ENCODE assay signal across 8 mouse cellular contexts in the genomic region with DNA sequence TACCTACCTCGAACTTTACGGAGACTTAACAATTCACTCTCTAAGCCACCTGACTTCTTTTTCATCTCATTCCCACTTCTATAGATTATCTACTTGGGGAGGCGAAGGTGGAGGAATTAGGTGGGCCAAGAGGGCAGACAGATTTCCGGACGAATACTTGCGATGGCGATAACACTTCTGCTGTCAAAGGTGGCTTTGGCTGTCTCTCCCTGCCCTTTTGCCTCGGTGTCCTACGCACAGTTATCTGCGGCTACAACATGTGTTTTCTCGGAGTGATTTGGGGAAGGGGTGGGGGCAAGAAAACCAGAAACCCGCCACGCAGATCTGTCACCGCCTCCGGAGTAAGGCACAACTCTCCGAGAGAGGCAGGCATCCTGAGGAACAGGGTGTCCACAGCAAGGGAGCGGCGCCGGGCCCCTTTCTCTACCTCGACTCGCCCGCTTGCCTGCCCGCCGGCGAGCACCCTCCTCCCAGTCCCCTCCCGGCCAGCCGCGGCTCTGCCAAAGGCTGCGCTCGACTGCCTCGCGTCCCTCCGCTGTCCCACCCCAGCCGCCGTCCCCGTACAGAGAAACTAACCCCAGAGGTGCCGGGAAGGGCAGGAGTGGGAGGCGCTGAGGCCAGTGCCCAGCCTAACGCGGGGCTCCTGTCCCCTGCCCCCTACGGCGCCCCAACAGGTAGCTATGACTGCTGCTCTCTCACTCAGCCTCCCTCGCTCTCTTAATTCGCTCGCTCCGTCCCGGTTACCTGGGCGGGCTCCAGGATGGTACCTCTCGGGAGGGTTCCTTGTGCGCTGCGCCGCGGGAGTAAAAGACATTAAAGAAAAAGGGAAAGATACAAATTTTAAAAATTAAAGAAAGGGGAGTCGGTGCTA. TPM values are rescaled to one million over a fixed set of nuclear protein-coding genes. Genes with fewer than 3 reads are reported as not detected.
DNase-seq lines count a peak whose midpoint lies in the region; ATAC-seq and TF ChIP-seq lines count a peak whose summit lies in the region.

No protein-coding gene starts in this region.

- TF ChIP-seq CTCF in cerebellum, adult 2 months (IDR thresholded peaks at IDR 0.05; ENCODE audit: borderline replicate concordance, insufficient read depth, low read depth, low read length), result no peak

- 0 out of 2 replicates have a peak, but pooled peaks cover 7% of the 10 kb centered on the region for H3K4me1 ChIP-seq in cerebellum, adult 2 months (ENCODE audit: control insufficient read depth, insufficient read depth, low read length)
- H3K4me1 ChIP-seq in limb, embryonic 14.5 days (ENCODE audit: control insufficient read depth, insufficient read depth, low read length), result peaks cover 8% of the 10 kb centered on the region; the same call in 1 of the 2 replicates
- peaks cover 55% of the 10 kb centered on the region for H3K4me1 ChIP-seq in midbrain, embryonic 15.5 days

- no peak overlapping the region for H3K27ac ChIP-seq in cerebellum, adult 2 months (ENCODE audit: insufficient read depth, low read length)
- peak overlapping the region; percentile 92 for H3K27ac ChIP-seq in limb, embryonic 14.5 days (replicated peaks; ENCODE audit: low read depth, low read length)
- peak overlapping the region; percentile 75 for H3K27ac ChIP-seq in midbrain, embryonic 15.5 days

- WGBS in cerebellum, adult 2 months, result 1% methylated on average over 54 of the region's 54 CpGs
- under 1% methylated on average over 47 of the region's 54 CpGs for WGBS in limb, embryonic 14.5 days
- under 1% methylated on average over 54 of the region's 54 CpGs for WGBS in midbrain, embryonic 15.5 days

- H3K4me2 ChIP-seq in limb, embryonic 14.5 days (replicated peaks; ENCODE audit: low read depth, low read length, severe bottlenecking), result peak overlapping the region; percentile 96
- peak overlapping the region; percentile 97 for H3K4me2 ChIP-seq in midbrain, embryonic 15.5 days

- no peaks in the 10 kb centered on the region; the same call in 1 of the 2 replicates for H3K36me3 ChIP-seq in limb, embryonic 14.5 days (ENCODE audit: control insufficient read depth, insufficient read depth, low read length)
- no peaks in the 10 kb centered on the region for H3K36me3 ChIP-seq in midbrain, embryonic 15.5 days (replicated peaks)

- peak overlapping the region; percentile 50 for H3K4me3 ChIP-seq in cerebellum, adult 2 months (replicated peaks; ENCODE audit: insufficient read depth, low read depth, low read length)
- peak overlapping the region; percentile 54 for H3K4me3 ChIP-seq in limb, embryonic 14.5 days (replicated peaks; ENCODE audit: low read length)
- peak overlapping the region; percentile 44 for H3K4me3 ChIP-seq in midbrain, embryonic 15.5 days

- H3K27me3 ChIP-seq in cerebellum, adult 2 months (ENCODE audit: control insufficient read depth, insufficient read depth, low read length), result peaks cover 8% of the 10 kb centered on the region; the same call in 1 of the 2 replicates
- H3K27me3 ChIP-seq in limb, embryonic 14.5 days (ENCODE audit: control insufficient read depth, insufficient read depth, low read length), result peaks cover 38% of the 10 kb centered on the region
- H3K27me3 ChIP-seq in midbrain, embryonic 15.5 days (replicated peaks), result peaks cover 40% of the 10 kb centered on the region

- no peak for TF ChIP-seq POLR2A in cerebellum, adult 2 months (IDR thresholded peaks at IDR 0.05; ENCODE audit: borderline replicate concordance, insufficient read depth, low read length)
- TF ChIP-seq POLR2A in limb, embryonic 14.5 days (IDR thresholded peaks at IDR 0.05; ENCODE audit: borderline replicate concordance, extremely low read depth, insufficient read depth, insufficient read length), result 0 out of 2 replicates have a peak, but pooled peaks have one; percentile 23

- H3K9me3 ChIP-seq in limb, embryonic 14.5 days (ENCODE audit: control insufficient read depth, low read length), result no peaks in the 10 kb centered on the region
- no peaks in the 10 kb centered on the region for H3K9me3 ChIP-seq in midbrain, embryonic 15.5 days

- 0 out of 2 replicates have a peak, but pooled peaks have one; percentile 17 for ATAC-seq in limb, embryonic 14.5 days (ENCODE audit: low FRiP score, low read depth)
- ATAC-seq in midbrain, embryonic 15.5 days (replicated peaks), result peak; percentile 43

- intact Hi-C loops in gastrocnemius, postnatal 36 days (cut with DNase I), result loop anchor here (5.0 kb wide), 2 partner anchors 281 to 566 kb away; no protein-coding TSS in a partner anchor

- DNase-seq in cerebellum, adult 2 months, result peak; percentile 33 to 36
- DNase-seq in cerebellum, adult 8-10 months, result no peak
- peak; percentile 31 for DNase-seq in embryo, embryonic 11.5 days (ENCODE audit: low read depth, low spot score)
- DNase-seq in gastrocnemius, postnatal 36 days, result peak; percentile 64 to 71
- peak; percentile 25 for DNase-seq in induced T-regulatory cell, adult 2 months (ENCODE audit: low read depth)
- DNase-seq in limb, embryonic 14.5 days (ENCODE audit: low spot score), result peak; percentile 14
- DNase-seq in testis, postnatal 10 days (ENCODE audit: low spot score), result peak; percentile 78

- peak overlapping the region; percentile 75 for H3K9ac ChIP-seq in limb, embryonic 14.5 days (ENCODE audit: low read depth, low read length, severe bottlenecking)
- peak overlapping the region; percentile 47 for H3K9ac ChIP-seq in midbrain, embryonic 15.5 days

RNA-seq across cellular contexts. Expression of gene Sox6, which starts 5.0 kb away (rescaled TPM):
- 4.6 and 6.0 TPM in 2 replicates for polyA plus RNA-seq in cerebellum, adult 2 months (2012; rRNA removed)
- 100 to 1,000 TPM; 153 to 158 TPM for total RNA-seq in gastrocnemius, postnatal 36 days (2021)
- 21.3 and 34.0 TPM in 2 replicates for polyA plus RNA-seq in limb, embryonic 14.5 days (2012; rRNA removed)
- polyA plus RNA-seq in limb, embryonic 14.5 days (2014; fragmentation: Nextera tagmentation; extraction: Ambion mirVana), result 59.4 and 67.4 TPM in 2 replicates
- 51.7 and 51.8 TPM in 2 replicates for polyA plus RNA-seq in midbrain, embryonic 15.5 days (2015; fragmentation: Nextera tagmentation; extraction: Ambion mirVana)

RNA-seq across cellular contexts. Expression of gene 1110004F10Rik, which starts 5.6 kb away (rescaled TPM):
- polyA plus RNA-seq in cerebellum, adult 2 months (2012; rRNA removed), result 105 and 113 TPM in 2 replicates
- total RNA-seq in gastrocnemius, postnatal 36 days (2021), result 10 to 100 TPM; 41.9 to 44.8 TPM
- polyA plus RNA-seq in limb, embryonic 14.5 days (2012; rRNA removed), result 183 and 187 TPM in 2 replicates
- polyA plus RNA-seq in limb, embryonic 14.5 days (2014; fragmentation: Nextera tagmentation; extraction: Ambion mirVana), result 283 and 299 TPM in 2 replicates
- 313 and 320 TPM in 2 replicates for polyA plus RNA-seq in midbrain, embryonic 15.5 days (2015; fragmentation: Nextera tagmentation; extraction: Ambion mirVana)

RNA-seq across cellular contexts. Expression of gene Gm4353, which starts 50.8 kb away (rescaled TPM):
- 0.79 and 1.2 TPM in 2 replicates for polyA plus RNA-seq in cerebellum, adult 2 months (2012; rRNA removed)
- 1 to 10 TPM; 1.7 to 1.8 TPM for total RNA-seq in gastrocnemius, postnatal 36 days (2021)
- 0.79 and 0.87 TPM in 2 replicates for polyA plus RNA-seq in limb, embryonic 14.5 days (2012; rRNA removed)
- polyA plus RNA-seq in limb, embryonic 14.5 days (2014; fragmentation: Nextera tagmentation; extraction: Ambion mirVana), result 1.1 and 1.4 TPM in 2 replicates
- polyA plus RNA-seq in midbrain, embryonic 15.5 days (2015; fragmentation: Nextera tagmentation; extraction: Ambion mirVana), result 1.0 and 1.3 TPM in 2 replicates
